Mouse (Mus musculus) cortical plate, adult 2 months (tissue): ENCODE measurements around the gene Mettl21a. TPM values are rescaled to one million over a fixed set of nuclear protein-coding genes. Genes with fewer than 3 reads are reported as not detected.
"Not testable (repeated sequence)": the region's sequence is repeated elsewhere in the genome, so short reads cannot be mapped to it uniquely, and the experiment has no call there.

Source experiments
- H3K27ac ChIP-seq: fragments of 200-500 bp; 2 replicates; pipeline ENCODE4 v1.5.1; 2012; ENCODE audit warnings: low read length, control low read depth, inconsistent platforms; ENCODE audit not compliant: insufficient read depth
- H3K4me1 ChIP-seq: fragments of 200-500 bp; 2 replicates; pipeline ENCODE4 v1.6.1; 2011; ENCODE audit warnings: low read length; ENCODE audit not compliant: control insufficient read depth, insufficient read depth
- H3K4me3 ChIP-seq: fragments of 200-500 bp; 2 replicates; pipeline ENCODE4 v1.5.1; 2011; ENCODE audit warnings: mild to moderate bottlenecking, low read length, control low read depth; ENCODE audit not compliant: insufficient read depth
- CTCF ChIP-seq: fragments of 200-500 bp; IDR thresholded peaks from 2 replicates; pipeline ENCODE4 v1.5.1; 2011; ENCODE audit warnings: mild to moderate bottlenecking, control low read depth, low read length; ENCODE audit not compliant: insufficient read depth; ENCODE audit errors: extremely low read depth
- POLR2A ChIP-seq: fragments of 200-500 bp; IDR thresholded peaks from 2 replicates; pipeline ENCODE4 v1.6.1; 2011; ENCODE audit warnings: mild to moderate bottlenecking, low read length, control low read depth; ENCODE audit not compliant: insufficient read depth; ENCODE audit errors: extremely low read depth
- polyA plus RNA-seq: library from polyadenylated mRNA; depleted of rRNA; stranded (reverse); fragments of >200 nt; gene quantifications from 2 replicates; pipeline ENCODE4 v1.2.3, GENCODE M21; 2012; rRNA removed

The Mettl21a gene
- polyA plus RNA-seq, 1 experiment: 12.8 TPM

DNA sequence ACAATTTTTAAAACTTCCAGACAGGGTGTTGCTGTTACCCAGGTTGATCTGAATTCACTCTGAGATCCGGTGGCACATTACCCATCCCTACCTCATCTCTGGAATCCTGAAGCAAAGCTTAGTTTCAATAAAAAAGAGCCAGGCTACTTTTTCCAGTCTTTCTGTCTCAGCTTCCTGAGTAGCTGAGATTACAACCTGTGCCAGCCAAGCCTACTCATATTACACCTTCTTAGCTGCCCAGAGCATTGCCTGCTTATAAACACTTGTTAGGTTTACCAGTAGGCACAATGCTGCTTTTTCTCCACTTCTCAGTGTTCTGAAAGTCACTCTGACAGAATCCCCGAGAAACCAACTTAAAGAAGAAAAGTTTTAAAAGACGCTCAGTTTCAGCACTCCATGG is 38.2 kb downstream of the Mettl21a start:
- TF ChIP-seq POLR2A (no peak), CTCF (no peak)
- Histone ChIP-seq H3K27ac (no peak overlapping the region), H3K4me1 (peaks cover 2% of the 10 kb centered on the region), H3K4me3 (no peak overlapping the region)

DNA sequence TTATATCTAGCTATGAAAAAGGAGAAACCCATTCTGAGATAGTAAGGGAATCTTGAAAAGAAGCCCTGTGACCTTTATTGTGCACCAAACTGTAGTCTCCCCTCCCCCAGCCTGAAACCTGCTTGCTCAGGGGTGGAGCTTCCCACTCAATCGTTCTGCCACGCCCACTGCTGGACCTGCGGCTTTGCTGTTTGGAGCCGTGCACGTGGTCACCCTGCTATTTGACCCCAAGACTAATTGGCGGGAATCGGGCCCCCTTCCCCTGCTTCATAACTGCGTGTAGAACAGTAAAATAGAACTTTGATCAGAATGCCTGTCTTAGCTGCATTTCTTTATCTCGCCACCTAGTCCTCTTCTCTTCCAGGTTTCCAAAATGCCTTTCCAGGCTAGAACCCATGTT is 39.1 kb downstream of the Mettl21a start:
- H3K4me3 ChIP-seq, H3K4me1 ChIP-seq, H3K27ac ChIP-seq: not testable (repeated sequence)

DNA sequence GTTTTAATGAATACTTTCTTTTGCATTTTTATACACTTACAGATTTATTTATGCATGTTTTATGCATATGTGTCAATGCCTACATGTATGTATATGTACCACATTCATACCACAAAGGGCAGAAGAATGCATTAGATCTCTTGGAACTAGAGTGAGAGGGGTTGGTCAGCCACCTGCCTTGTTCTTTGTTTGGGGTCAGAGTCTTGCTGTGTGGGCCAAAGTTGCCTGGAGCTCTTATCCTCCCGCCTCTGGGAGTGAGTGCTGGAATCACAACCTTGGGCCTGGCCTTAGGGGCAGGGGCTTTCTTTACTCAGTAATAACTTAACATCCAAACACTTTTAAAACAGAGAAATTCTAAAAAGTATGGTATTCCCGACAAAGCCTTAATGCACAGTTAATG is 40.3 kb downstream of the Mettl21a start:
- TF ChIP-seq POLR2A: no peak
- no peak for TF ChIP-seq CTCF
- Histone ChIP-seq H3K4me1 (peaks cover 2% of the 10 kb centered on the region), H3K4me3 (no peak overlapping the region), H3K27ac (no peak overlapping the region)

DNA sequence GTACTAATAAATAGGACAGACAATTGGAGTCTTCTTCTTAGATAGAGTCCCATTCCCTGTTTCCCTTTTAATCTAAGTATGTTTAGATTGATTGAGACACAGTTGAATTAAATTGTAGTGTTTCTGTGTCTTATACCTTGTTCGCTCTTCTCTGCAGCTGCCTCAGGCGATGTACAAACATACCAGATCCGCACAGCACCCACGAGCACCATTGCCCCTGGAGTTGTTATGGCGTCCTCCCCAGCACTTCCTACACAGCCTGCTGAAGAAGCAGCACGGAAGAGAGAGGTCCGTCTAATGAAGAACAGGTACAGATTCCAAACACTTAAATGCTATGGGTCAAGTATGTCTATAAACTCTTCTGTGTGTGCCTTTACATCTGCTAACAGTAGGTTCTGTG is 41.0 kb downstream of the Mettl21a start:
- TF ChIP-seq POLR2A: no peak
- no peak for TF ChIP-seq CTCF
- H3K4me1 ChIP-seq: peaks cover 2% of the 10 kb centered on the region
- H3K27ac ChIP-seq: no peak overlapping the region
- no peak overlapping the region for H3K4me3 ChIP-seq

DNA sequence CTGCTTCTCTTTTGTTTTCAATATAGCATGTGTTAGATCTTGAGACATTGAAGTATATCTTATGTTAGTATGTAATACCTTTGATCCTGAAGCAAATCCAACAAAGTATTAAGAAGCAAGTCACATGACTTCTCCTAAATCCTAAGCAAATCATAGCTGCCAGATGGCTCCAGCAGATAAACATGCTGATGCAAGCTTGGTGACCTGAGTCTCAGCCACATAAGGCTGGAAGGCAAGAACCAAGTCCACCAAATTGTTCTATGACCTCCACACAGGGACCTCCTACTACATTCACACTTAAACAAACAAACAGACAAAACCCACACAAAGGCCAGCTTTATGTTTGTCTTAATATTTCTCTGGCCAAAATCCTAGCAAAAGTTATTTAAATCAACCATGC is 48.8 kb downstream of the Mettl21a start:
- no peak overlapping the region for H3K27ac ChIP-seq
- no peak overlapping the region for H3K4me3 ChIP-seq
- TF ChIP-seq CTCF (no peak), POLR2A (no peak)
- H3K4me1 ChIP-seq: no peaks in the 10 kb centered on the region

DNA sequence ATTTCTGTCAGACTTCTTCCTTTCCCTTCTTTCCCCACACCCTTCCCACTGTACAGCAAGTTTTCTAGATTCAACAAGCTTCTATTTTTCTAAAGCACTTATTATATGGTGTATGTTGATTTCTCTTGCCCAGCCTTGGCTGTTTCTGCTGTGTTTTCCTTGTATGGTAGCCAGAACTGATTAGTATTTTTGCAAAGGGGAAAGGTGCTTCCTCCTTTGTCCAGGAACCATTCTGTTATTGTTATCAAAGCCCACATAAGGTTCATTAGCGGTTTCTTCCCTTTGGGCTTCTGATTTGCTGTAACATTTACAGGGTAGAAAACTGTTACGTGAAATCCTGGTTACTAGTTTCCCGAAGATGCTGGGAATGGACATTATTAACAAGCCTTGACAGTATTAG is 56.9 kb downstream of the Mettl21a start:
- Histone ChIP-seq H3K27ac (no peak overlapping the region), H3K4me1 (no peaks in the 10 kb centered on the region; the same call in 1 of the 2 replicates), H3K4me3 (no peak overlapping the region)
- TF ChIP-seq POLR2A (no peak), CTCF (no peak)

Other genes starting within 250 kb of the Mettl21a start
- gene Creb1, start 84.6 kb downstream of the Mettl21a start, polyA plus RNA-seq: 14.8 and 15.2 TPM in 2 replicates
- 25.9 and 28.7 TPM in 2 replicates for gene Ccnyl1, start 73.2 kb upstream of the Mettl21a start, polyA plus RNA-seq
- gene Fzd5, start 120.5 kb upstream of the Mettl21a start, polyA plus RNA-seq: 0.66 and 0.90 TPM in 2 replicates